Mouse (Mus musculus) embryonic facial prominence, embryonic 11.5 days (tissue): Measurements from ENCODE around the gene Gm17374. TPM values are rescaled to one million over a fixed set of nuclear protein-coding genes. Genes with fewer than 3 reads are reported as not detected.
A peak's percentile ranks its signal among the peaks of the same experiment; 100 is the strongest.
"Not testable (repeated sequence)": the region's sequence is repeated elsewhere in the genome, so short reads cannot be mapped to it uniquely, and the experiment has no call there.

ENCODE experiments used
- ATAC-seq: fragments of 200-750 bp; cut with Nextera tagmentation; replicated peaks from 2 replicates; pipeline ENCODE4 v1.8.0; 2017; ENCODE audit warnings: low read depth; ENCODE audit not compliant: insufficient number of reproducible peaks, low FRiP score, low TSS enrichment
- DNase-seq: peaks from one replicate; pipeline ENCODE4 v3.0.0-alpha.2; 2015; ENCODE audit warnings: low spot score
- H3K27ac ChIP-seq: fragments of 300-500 bp; sonication (generic); replicated peaks from 2 replicates; pipeline ENCODE4 v1.5.1; 2014; ENCODE audit warnings: mild to moderate bottlenecking, low read depth, low read length, control low read depth
- H3K27me3 ChIP-seq: fragments of 300-500 bp; sonication (generic); 2 replicates; pipeline ENCODE4 v1.6.1; 2014; ENCODE audit warnings: mild to moderate bottlenecking, low read length, moderate library complexity, mixed read lengths; ENCODE audit not compliant: control insufficient read depth, insufficient read depth
- H3K36me3 ChIP-seq: fragments of 300-500 bp; sonication (generic); replicated peaks from 2 replicates; pipeline ENCODE4 v1.6.1; 2014; ENCODE audit warnings: low read depth, mild to moderate bottlenecking, low read length, moderate library complexity, mixed read lengths; ENCODE audit not compliant: control insufficient read depth, insufficient read depth
- H3K4me1 ChIP-seq: fragments of 300-500 bp; sonication (generic); 2 replicates; pipeline ENCODE4 v1.6.1; 2014; ENCODE audit warnings: low read length, mixed read lengths; ENCODE audit not compliant: control insufficient read depth, insufficient read depth
- H3K4me2 ChIP-seq: fragments of 300-500 bp; sonication (generic); 2 replicates; pipeline ENCODE4 v1.6.1; 2014; ENCODE audit warnings: low read depth, mild to moderate bottlenecking, control low read depth, low read length, moderate library complexity
- H3K4me3 ChIP-seq: fragments of 300-500 bp; sonication (generic); 2 replicates; pipeline ENCODE4 v1.5.1; 2014; ENCODE audit warnings: low read depth, low read length, control low read depth
- H3K9ac ChIP-seq: fragments of 300-500 bp; sonication (generic); replicated peaks from 2 replicates; pipeline ENCODE4 v1.6.1; 2014; ENCODE audit warnings: mild to moderate bottlenecking, control low read depth, low read length
- H3K9me3 ChIP-seq: fragments of 300-500 bp; sonication (generic); replicated peaks from 2 replicates; pipeline ENCODE4 v1.6.1; 2016; ENCODE audit warnings: mild to moderate bottlenecking, low read length, inconsistent platforms, mixed read lengths; ENCODE audit not compliant: control insufficient read depth
- WGBS: fragments of 180-500 bp; shearing (Covaris S2); extraction: QIAGEN DNeasy Blood & Tissue Kit; methylation state at CpG from one replicate; pipeline ENCODE4 v1.1.7; 2014; 5-methylcytosine and 5-hydroxymethylcytosine counted together
- polyA plus RNA-seq: library from polyadenylated mRNA; unstranded; fragments of >200 nt; fragmentation: Nextera tagmentation; extraction: Ambion mirVana; gene quantifications from 2 replicates; pipeline ENCODE4 v1.2.1, GENCODE M21; 2014

Gene Gm17374
- polyA plus RNA-seq, result not detected in 2 replicates

GRCm38 (mm10) chr2:140151743-140152142 lies at the start of gene Gm17374:
Gene Gm17374 (plus strand): TSS chr2:140152043.
- H3K36me3 ChIP-seq, H3K4me3 ChIP-seq, H3K9me3 ChIP-seq, H3K27me3 ChIP-seq, H3K4me2 ChIP-seq, ATAC-seq, H3K4me1 ChIP-seq, DNase-seq, H3K9ac ChIP-seq, H3K27ac ChIP-seq: not testable (repeated sequence)
- 92% methylated on average over 4 of the region's 4 CpGs for WGBS

GRCm38 (mm10) chr2:140104951-140105350 lies 46.9 kb upstream of the Gm17374 start:
- Histone ChIP-seq H3K4me3 (no peak overlapping the region), H3K9ac (no peak overlapping the region), H3K4me2 (no peak overlapping the region), H3K9me3 (no peaks in the 10 kb centered on the region), H3K4me1 (no peaks in the 10 kb centered on the region), H3K36me3 (no peaks in the 10 kb centered on the region), H3K27me3 (no peaks in the 10 kb centered on the region), H3K27ac (no peak overlapping the region)
- 78% methylated on average over 3 of the region's 3 CpGs for WGBS
- no peak for ATAC-seq
- DNase-seq, result no peak

GRCm38 (mm10) chr2:140107641-140108040 lies 44.2 kb upstream of the Gm17374 start:
- Histone ChIP-seq H3K27me3 (no peaks in the 10 kb centered on the region), H3K27ac (no peak overlapping the region), H3K36me3 (no peaks in the 10 kb centered on the region), H3K4me1 (no peaks in the 10 kb centered on the region), H3K9me3 (no peaks in the 10 kb centered on the region), H3K4me3 (no peak overlapping the region), H3K9ac (no peak overlapping the region), H3K4me2 (no peak overlapping the region)
- WGBS, result 90% methylated on average over 4 of the region's 4 CpGs
- DNase-seq, result no peak
- ATAC-seq, result no peak

- H3K36me3 ChIP-seq, result no peaks in the 10 kb centered on the region
- H3K4me3 ChIP-seq, result no peak overlapping the region
- no peaks in the 10 kb centered on the region for H3K27me3 ChIP-seq
- 0 out of 2 replicates have a peak, but pooled peaks have one; percentile 62 for ATAC-seq
- H3K9me3 ChIP-seq, result no peaks in the 10 kb centered on the region
- H3K9ac ChIP-seq, result no peak overlapping the region
- no peaks in the 10 kb centered on the region for H3K4me1 ChIP-seq
- H3K27ac ChIP-seq, result no peak overlapping the region
- H3K4me2 ChIP-seq, result no peak overlapping the region
- WGBS, result 56% methylated on average over 1 of the region's 1 CpGs
- DNase-seq, result no peak
Measured at GRCm38 (mm10) chr2:140108945-140109344, 42.9 kb upstream of the Gm17374 start.

GRCm38 (mm10) chr2:140113851-140114250 lies 38.0 kb upstream of the Gm17374 start:
- Histone ChIP-seq H3K4me1 (no peaks in the 10 kb centered on the region), H3K27me3 (no peaks in the 10 kb centered on the region), H3K27ac (no peak overlapping the region), H3K4me2 (no peak overlapping the region), H3K9me3 (no peaks in the 10 kb centered on the region), H3K4me3 (no peak overlapping the region), H3K36me3 (no peaks in the 10 kb centered on the region), H3K9ac (no peak overlapping the region)
- no peak for DNase-seq
- WGBS, result 89% methylated on average over 8 of the region's 8 CpGs
- no peak for ATAC-seq

- H3K9me3 ChIP-seq, result no peaks in the 10 kb centered on the region
- H3K4me1 ChIP-seq, result no peaks in the 10 kb centered on the region
- no peak overlapping the region for H3K9ac ChIP-seq
- DNase-seq (no peak), ATAC-seq (no peak)
- H3K27ac ChIP-seq, result no peak overlapping the region
- H3K4me3 ChIP-seq, result no peak overlapping the region
- 85% methylated on average over 2 of the region's 2 CpGs for WGBS
- H3K27me3 ChIP-seq, result no peaks in the 10 kb centered on the region
- H3K4me2 ChIP-seq, result no peak overlapping the region
- H3K36me3 ChIP-seq, result peaks cover 6% of the 10 kb centered on the region
Measured at GRCm38 (mm10) chr2:140125516-140125915, 26.3 kb upstream of the Gm17374 start.

- Histone ChIP-seq H3K9ac (no peak overlapping the region), H3K27ac (no peak overlapping the region), H3K4me3 (no peak overlapping the region), H3K4me1 (no peaks in the 10 kb centered on the region), H3K4me2 (no peak overlapping the region), H3K9me3 (no peaks in the 10 kb centered on the region), H3K27me3 (no peaks in the 10 kb centered on the region), H3K36me3 (peaks cover 5% of the 10 kb centered on the region; the same call in 1 of the 2 replicates)
- DNase-seq (peak; percentile 55), ATAC-seq (no peak)
- WGBS, result 85% methylated on average over 3 of the region's 3 CpGs
Measured at GRCm38 (mm10) chr2:140159186-140159730, 7.4 kb downstream of the Gm17374 start.

- no peaks in the 10 kb centered on the region for H3K27me3 ChIP-seq
- DNase-seq (no peak), ATAC-seq (no peak)
- H3K9ac ChIP-seq, result no peak overlapping the region
- 97% methylated on average over 5 of the region's 5 CpGs for WGBS
- no peak overlapping the region for H3K4me3 ChIP-seq
- no peak overlapping the region for H3K27ac ChIP-seq
- no peak overlapping the region for H3K4me2 ChIP-seq
- H3K4me1 ChIP-seq, result no peaks in the 10 kb centered on the region
- peaks cover 2% of the 10 kb centered on the region; the same call in 1 of the 2 replicates for H3K36me3 ChIP-seq
- no peaks in the 10 kb centered on the region for H3K9me3 ChIP-seq
Measured at GRCm38 (mm10) chr2:140163351-140163854, 11.6 kb downstream of the Gm17374 start.
